Mouse (Mus musculus): ENCODE data around the gene Gm13271. TPM values are rescaled to one million over a fixed set of nuclear protein-coding genes. Genes with fewer than 3 reads are reported as not detected.
"Not testable (repeated sequence)": the region's sequence is repeated elsewhere in the genome, so short reads cannot be mapped to it uniquely, and the experiment has no call there.

Gm13271 gene
- polyA plus RNA-seq, 1 experiment from 2014 or later, result not detected

DNA sequence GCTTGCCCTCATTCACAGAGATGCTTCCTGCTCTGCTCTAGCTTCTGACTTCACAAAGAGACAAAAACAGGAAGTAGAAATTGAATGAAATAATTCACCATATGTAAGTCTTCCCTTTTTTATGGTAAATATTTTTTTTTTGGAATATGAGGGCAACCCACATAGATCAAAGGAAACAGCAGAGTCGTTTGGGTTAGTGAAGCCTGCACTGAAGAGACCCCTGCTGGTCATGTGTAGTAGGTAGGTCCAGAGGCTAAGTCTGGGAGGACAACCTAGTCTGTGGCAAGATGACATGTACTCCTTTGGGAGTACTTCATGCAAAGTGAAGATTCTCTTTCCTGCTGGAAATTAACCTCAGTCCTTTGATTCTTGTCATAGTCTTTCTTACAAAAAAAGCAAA lies 27.3 kb upstream of the Gm13271 start:
- H3K4me3 ChIP-seq (replicated peaks; ENCODE audit: low read length), result no peak overlapping the region
- no peaks in the 10 kb centered on the region for H3K27me3 ChIP-seq (replicated peaks; ENCODE audit: control insufficient read depth, insufficient read depth, low read length)

DNA sequence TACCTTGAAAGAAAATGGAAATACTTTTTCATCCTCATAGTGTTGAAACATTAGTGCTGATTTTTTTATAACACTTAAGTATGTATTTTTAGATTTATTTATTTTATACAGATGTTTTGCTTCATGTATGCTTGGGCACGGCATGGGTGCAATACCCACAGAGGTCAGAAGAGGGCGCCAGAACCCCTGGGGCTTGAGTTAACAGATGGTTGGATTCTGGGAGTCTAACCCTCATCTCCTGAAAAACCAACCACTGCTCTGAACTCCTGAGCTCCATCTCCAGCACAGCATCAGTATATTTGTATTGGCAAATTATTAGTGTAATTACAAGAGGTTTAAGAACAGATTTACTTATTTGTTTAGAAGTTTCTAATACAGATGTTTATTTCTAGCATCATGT lies 16.2 kb upstream of the Gm13271 start:
- Histone ChIP-seq H3K4me2 (ENCODE audit: low read length) (no peak overlapping the region), H3K9ac (replicated peaks; ENCODE audit: low read depth, low read length) (no peak overlapping the region), H3K4me1 (replicated peaks; ENCODE audit: control insufficient read depth, insufficient read depth, low read length) (no peaks in the 10 kb centered on the region), H3K27ac (ENCODE audit: low read length) (no peak overlapping the region), H3K36me3 (ENCODE audit: control insufficient read depth, insufficient read depth) (no peaks in the 10 kb centered on the region), H3K27me3 (replicated peaks; ENCODE audit: control insufficient read depth, insufficient read depth, low read length) (no peaks in the 10 kb centered on the region), H3K4me3 (replicated peaks; ENCODE audit: low read length) (no peak overlapping the region), H3K9me3 (ENCODE audit: control insufficient read depth, low read length) (no peaks in the 10 kb centered on the region)
- no peak for ATAC-seq
- WGBS, result 2% methylated on average over 2 of the region's 2 CpGs

More for the DNA sequence above, 27.3 kb upstream of the Gm13271 start:
- Histone ChIP-seq H3K4me1 (replicated peaks; ENCODE audit: control insufficient read depth, insufficient read depth, low read length) (no peaks in the 10 kb centered on the region), H3K9ac (replicated peaks; ENCODE audit: low read depth, low read length) (no peak overlapping the region), H3K27ac (ENCODE audit: low read length) (no peak overlapping the region), H3K4me2 (ENCODE audit: low read length) (no peak overlapping the region), H3K9me3 (ENCODE audit: control insufficient read depth, low read length) (no peaks in the 10 kb centered on the region), H3K36me3 (ENCODE audit: control insufficient read depth, insufficient read depth) (no peaks in the 10 kb centered on the region)
- WGBS, result 3% methylated on average over 1 of the region's 1 CpGs
- no peak for ATAC-seq

DNA sequence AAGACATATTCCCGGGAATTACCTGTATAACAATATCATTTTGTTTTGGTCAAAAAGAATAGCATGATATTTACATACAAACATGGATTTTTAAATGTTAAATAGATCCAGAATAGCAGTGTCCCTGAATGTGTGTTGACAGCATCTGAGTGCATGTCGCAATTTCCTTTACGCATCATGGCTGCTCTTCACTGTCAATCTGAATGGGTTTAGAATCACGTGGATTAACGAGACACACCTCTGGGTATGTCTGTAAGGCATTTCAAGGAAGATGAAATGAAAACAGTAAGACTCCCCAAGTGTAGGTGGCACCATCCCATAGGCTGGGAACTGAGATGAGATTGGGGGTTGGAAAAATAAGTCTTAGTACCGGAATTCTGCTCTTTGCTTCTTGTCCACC lies 15.6 kb upstream of the Gm13271 start:
- 87% methylated on average over 6 of the region's 6 CpGs for WGBS
- no peak overlapping the region for H3K4me2 ChIP-seq (ENCODE audit: low read length)

DNA sequence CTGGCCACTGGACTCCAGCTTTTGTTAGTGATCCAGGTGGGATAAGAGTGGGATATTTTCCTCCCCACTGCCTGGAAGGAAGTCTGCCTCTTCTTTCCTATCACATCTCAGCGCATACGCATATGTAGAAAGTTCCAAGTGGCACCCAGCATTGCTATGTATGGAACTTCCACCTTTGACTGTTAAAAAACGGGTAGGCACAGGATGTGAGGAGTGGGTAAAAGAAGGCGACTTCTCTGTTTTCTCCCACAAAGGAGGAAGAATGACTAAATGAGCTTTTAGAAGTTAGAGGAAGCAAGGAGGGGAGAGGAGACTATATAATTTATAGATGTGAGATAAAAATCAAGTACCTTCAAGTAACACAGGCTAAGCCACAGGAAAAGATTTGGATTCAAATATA lies 13.2 kb upstream of the Gm13271 start:
- no peak overlapping the region for H3K27ac ChIP-seq (ENCODE audit: low read length)
- WGBS, result 92% methylated on average over 4 of the region's 4 CpGs
- H3K4me1 ChIP-seq (replicated peaks; ENCODE audit: control insufficient read depth, insufficient read depth, low read length), result no peaks in the 10 kb centered on the region
- no peak overlapping the region for H3K4me2 ChIP-seq (ENCODE audit: low read length)
- H3K9me3 ChIP-seq (ENCODE audit: control insufficient read depth, low read length), result no peaks in the 10 kb centered on the region
- no peak overlapping the region for H3K4me3 ChIP-seq (replicated peaks; ENCODE audit: low read length)
- no peak for ATAC-seq
- H3K36me3 ChIP-seq (ENCODE audit: control insufficient read depth, insufficient read depth), result no peaks in the 10 kb centered on the region
- H3K27me3 ChIP-seq (replicated peaks; ENCODE audit: control insufficient read depth, insufficient read depth, low read length), result no peaks in the 10 kb centered on the region
- no peak overlapping the region for H3K9ac ChIP-seq (replicated peaks; ENCODE audit: low read depth, low read length)

More for the DNA sequence above, 15.6 kb upstream of the Gm13271 start:
- Histone ChIP-seq H3K4me1 (replicated peaks; ENCODE audit: control insufficient read depth, insufficient read depth, low read length) (no peaks in the 10 kb centered on the region), H3K36me3 (ENCODE audit: control insufficient read depth, insufficient read depth) (no peaks in the 10 kb centered on the region), H3K9me3 (ENCODE audit: control insufficient read depth, low read length) (no peaks in the 10 kb centered on the region), H3K27me3 (replicated peaks; ENCODE audit: control insufficient read depth, insufficient read depth, low read length) (no peaks in the 10 kb centered on the region), H3K27ac (ENCODE audit: low read length) (no peak overlapping the region), H3K9ac (replicated peaks; ENCODE audit: low read depth, low read length) (no peak overlapping the region), H3K4me3 (replicated peaks; ENCODE audit: low read length) (no peak overlapping the region)
- ATAC-seq, result no peak

DNA sequence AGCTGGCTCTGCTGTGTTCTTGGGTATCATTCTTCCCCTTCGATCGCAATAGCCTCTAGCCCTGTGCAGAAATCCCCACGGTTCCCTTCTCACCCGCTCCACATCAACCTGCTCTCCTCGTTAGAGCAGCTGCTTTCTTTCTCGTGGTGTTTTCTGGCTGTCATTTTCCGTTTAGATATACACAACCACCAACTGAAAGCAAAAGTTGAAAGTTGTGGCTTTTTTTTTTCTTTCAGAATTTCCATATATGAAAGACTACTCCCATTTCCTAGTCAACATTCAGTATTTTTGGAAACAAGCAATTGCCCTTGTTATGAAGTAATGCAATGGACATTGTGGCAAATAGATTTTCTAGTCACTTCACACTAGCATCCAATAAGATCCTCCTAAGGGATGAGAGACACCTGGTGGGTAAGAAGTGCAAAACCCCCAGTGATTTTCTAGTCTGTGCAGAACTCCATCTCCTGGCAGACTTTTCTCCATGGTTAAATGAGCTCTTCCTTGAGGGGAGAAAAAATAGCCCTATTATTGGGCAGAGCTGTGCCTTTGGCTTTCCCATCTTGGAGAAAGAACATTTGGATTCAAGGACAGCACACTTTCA lies 11.8 kb upstream of the Gm13271 start:
- Histone ChIP-seq H3K27me3 (replicated peaks; ENCODE audit: control insufficient read depth, insufficient read depth, low read length) (no peaks in the 10 kb centered on the region), H3K9ac (replicated peaks; ENCODE audit: low read depth, low read length) (no peak overlapping the region), H3K4me3 (replicated peaks; ENCODE audit: low read length) (no peak overlapping the region), H3K27ac (ENCODE audit: low read length) (no peak overlapping the region), H3K4me1 (replicated peaks; ENCODE audit: control insufficient read depth, insufficient read depth, low read length) (no peaks in the 10 kb centered on the region), H3K9me3 (ENCODE audit: control insufficient read depth, low read length) (no peaks in the 10 kb centered on the region), H3K4me2 (ENCODE audit: low read length) (no peak overlapping the region), H3K36me3 (ENCODE audit: control insufficient read depth, insufficient read depth) (no peaks in the 10 kb centered on the region)
- no peak for ATAC-seq
- WGBS, result 74% methylated on average over 7 of the region's 7 CpGs

DNA sequence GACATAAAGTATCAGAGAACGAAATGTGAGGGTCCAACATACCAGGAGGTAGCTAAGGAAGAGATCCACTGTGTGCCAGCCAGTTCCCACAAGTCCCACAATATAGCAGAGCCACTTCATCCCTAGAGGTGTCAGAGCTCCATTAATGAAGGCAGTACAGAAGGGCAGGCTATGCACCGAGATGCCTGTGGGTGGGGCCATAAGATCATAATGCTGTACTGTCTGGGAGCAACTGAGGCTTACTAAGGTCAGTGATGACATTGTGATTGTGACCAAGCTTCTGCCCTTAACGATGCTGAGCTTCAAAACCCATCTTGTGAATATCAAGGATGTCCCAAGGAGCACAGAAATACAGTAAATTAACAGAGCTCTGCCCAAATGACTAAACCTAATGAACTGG lies 10.5 kb upstream of the Gm13271 start:
- Histone ChIP-seq H3K27ac (ENCODE audit: low read length) (no peak overlapping the region), H3K4me2 (ENCODE audit: low read length) (no peak overlapping the region), H3K4me1 (replicated peaks; ENCODE audit: control insufficient read depth, insufficient read depth, low read length) (no peaks in the 10 kb centered on the region), H3K27me3 (replicated peaks; ENCODE audit: control insufficient read depth, insufficient read depth, low read length) (no peaks in the 10 kb centered on the region), H3K36me3 (ENCODE audit: control insufficient read depth, insufficient read depth) (no peaks in the 10 kb centered on the region), H3K4me3 (replicated peaks; ENCODE audit: low read length) (no peak overlapping the region), H3K9ac (replicated peaks; ENCODE audit: low read depth, low read length) (no peak overlapping the region), H3K9me3 (ENCODE audit: control insufficient read depth, low read length) (no peaks in the 10 kb centered on the region)
- WGBS, result 52% methylated on average over 3 of the region's 3 CpGs
- no peak for ATAC-seq

DNA sequence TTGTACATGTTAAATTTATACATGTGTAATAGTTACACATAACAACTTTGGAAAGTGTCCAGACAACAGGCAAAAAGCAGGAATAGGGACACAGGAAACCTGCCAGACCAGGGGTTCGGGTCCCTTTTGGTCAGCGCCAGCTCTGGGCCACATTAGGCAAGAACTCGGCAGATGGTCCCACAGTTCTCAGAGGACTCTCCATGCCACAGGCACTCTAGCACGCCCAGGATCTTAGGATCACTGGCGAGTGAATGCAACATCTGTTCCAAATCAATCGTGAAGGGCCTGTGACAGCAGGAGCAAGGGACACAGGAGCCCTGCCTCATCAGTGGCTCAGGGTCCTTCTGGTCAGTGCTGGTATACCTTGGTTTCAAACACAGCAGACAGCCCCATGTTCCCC lies 4.7 kb upstream of the Gm13271 start:
- Histone ChIP-seq H3K9ac (replicated peaks; ENCODE audit: low read depth, low read length) (no peak overlapping the region), H3K27ac (ENCODE audit: low read length) (no peak overlapping the region), H3K36me3 (ENCODE audit: control insufficient read depth, insufficient read depth) (no peaks in the 10 kb centered on the region), H3K4me3 (replicated peaks; ENCODE audit: low read length) (no peak overlapping the region), H3K4me1 (replicated peaks; ENCODE audit: control insufficient read depth, insufficient read depth, low read length) (no peaks in the 10 kb centered on the region), H3K9me3 (ENCODE audit: control insufficient read depth, low read length) (no peaks in the 10 kb centered on the region), H3K4me2 (ENCODE audit: low read length) (no peak overlapping the region), H3K27me3 (replicated peaks; ENCODE audit: control insufficient read depth, insufficient read depth, low read length) (no peaks in the 10 kb centered on the region)
- 78% methylated on average over 6 of the region's 6 CpGs for WGBS
- no peak for ATAC-seq

DNA sequence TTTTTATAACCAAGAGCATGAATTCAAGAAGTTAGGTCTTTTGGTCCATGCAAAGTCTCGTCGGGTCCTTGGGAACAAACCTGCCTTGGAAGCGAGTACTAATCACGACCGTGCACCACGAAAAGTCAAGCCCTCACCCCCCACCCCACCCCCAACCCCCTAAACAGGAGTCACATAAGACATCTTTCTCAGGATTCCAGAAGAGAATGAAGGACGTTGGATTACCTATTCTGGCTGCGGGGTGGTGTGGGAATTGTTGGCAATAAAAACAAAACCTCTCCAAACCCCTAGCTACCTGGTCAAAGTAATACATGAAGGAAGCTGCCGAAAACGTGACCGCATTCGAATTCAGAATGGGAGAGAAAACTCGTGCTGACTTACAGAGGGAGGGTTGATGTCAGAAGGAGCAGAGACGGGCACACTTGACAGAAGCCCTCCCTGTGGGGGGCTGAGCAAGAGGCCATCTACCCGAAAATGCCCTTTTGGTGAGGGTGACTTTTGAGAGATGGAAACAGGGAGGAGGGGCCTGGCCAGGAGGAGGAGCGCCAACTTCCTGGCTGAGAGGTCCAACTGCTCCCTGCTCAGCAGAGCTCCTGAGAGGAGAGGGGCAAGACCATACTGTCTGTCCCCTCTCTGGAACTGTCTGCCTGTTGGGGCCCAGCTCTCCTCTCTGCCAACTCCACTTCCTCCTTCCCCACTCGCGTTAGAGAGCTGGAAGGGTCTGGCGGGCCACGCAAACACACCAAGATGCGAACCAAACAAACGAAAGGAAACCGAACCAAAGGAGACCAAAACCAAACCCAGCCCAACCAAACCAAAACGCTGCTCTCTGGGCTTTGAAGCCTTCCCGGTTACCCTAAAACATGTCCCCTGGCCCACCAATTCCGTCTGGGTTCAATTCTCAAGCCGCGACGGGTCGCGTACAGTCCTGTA lies 2.2 kb downstream of the Gm13271 start:
- Histone ChIP-seq H3K9ac (replicated peaks; ENCODE audit: low read depth, low read length) (peak overlapping the region; percentile 57), H3K27ac (ENCODE audit: low read length) (peak overlapping the region; percentile 67; the same call in 1 of the 2 replicates), H3K4me2 (ENCODE audit: low read length) (peak overlapping the region; percentile 86), H3K4me3 (replicated peaks; ENCODE audit: low read length) (peak overlapping the region; percentile 48)
- not testable (repeated sequence) for ATAC-seq; H3K9me3 ChIP-seq (ENCODE audit: control insufficient read depth, low read length); H3K4me1 ChIP-seq (replicated peaks; ENCODE audit: control insufficient read depth, insufficient read depth, low read length); H3K36me3 ChIP-seq (ENCODE audit: control insufficient read depth, insufficient read depth); H3K27me3 ChIP-seq (replicated peaks; ENCODE audit: control insufficient read depth, insufficient read depth, low read length)
- 11% methylated on average over 28 of the region's 31 CpGs for WGBS

DNA sequence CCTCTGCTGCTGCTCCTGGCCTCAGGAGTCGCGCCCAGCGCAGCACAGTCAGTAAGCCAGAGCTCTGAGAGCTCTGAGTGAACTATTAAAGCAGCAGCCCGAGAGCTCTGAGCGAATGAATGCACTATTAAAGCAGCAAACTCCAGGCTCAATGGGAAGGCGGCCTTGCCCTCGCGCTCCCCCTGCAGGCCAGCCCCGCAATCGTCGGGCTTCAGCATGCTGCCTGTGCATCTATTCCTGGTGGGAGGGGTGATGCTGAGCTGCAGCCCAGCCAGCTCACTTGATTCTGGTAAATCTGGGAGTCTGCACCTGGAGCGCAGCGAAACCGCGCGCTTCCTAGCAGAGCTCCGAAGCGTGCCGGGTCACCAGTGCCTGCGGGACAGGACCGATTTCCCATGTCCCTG lies 3.0 kb downstream of the Gm13271 start:
- not testable (repeated sequence) for H3K4me1 ChIP-seq (replicated peaks; ENCODE audit: control insufficient read depth, insufficient read depth, low read length); H3K27ac ChIP-seq (ENCODE audit: low read length); H3K27me3 ChIP-seq (replicated peaks; ENCODE audit: control insufficient read depth, insufficient read depth, low read length); H3K36me3 ChIP-seq (ENCODE audit: control insufficient read depth, insufficient read depth); H3K9me3 ChIP-seq (ENCODE audit: control insufficient read depth, low read length)
- peak overlapping the region; percentile 86 for H3K4me2 ChIP-seq (ENCODE audit: low read length)
- ATAC-seq, result peak; percentile 100
- peak overlapping the region; percentile 48 for H3K4me3 ChIP-seq (replicated peaks; ENCODE audit: low read length)
- 0% methylated on average over 20 of the region's 21 CpGs for WGBS
- H3K9ac ChIP-seq (replicated peaks; ENCODE audit: low read depth, low read length), result peak overlapping the region; percentile 57

Data from forebrain, embryonic 16.5 days (tissue).